Mouse (Mus musculus) kidney, embryonic 15.5 days (tissue): ENCODE results near the gene Cish. TPM values are rescaled to one million over a fixed set of nuclear protein-coding genes. Genes with fewer than 3 reads are reported as not detected.

Experiments
- ATAC-seq: fragments of 200-750 bp; cut with Nextera tagmentation; replicated peaks from 2 replicates; pipeline ENCODE4 v1.8.0; 2017; ENCODE audit warnings: moderate TSS enrichment; ENCODE audit not compliant: low FRiP score
- H3K27ac ChIP-seq: fragments of 300-500 bp; sonication (generic); 2 replicates; pipeline ENCODE4 v1.5.1; 2015; ENCODE audit warnings: mild to moderate bottlenecking, inconsistent platforms
- H3K27me3 ChIP-seq: fragments of 300-500 bp; sonication (generic); 2 replicates; pipeline ENCODE4 v1.6.1; 2015; ENCODE audit warnings: inconsistent platforms
- H3K36me3 ChIP-seq: fragments of 300-500 bp; sonication (generic); 2 replicates; pipeline ENCODE4 v1.6.1; 2015; ENCODE audit warnings: inconsistent platforms
- H3K4me1 ChIP-seq: fragments of 300-500 bp; sonication (generic); 2 replicates; pipeline ENCODE4 v1.6.1; 2015; ENCODE audit warnings: inconsistent platforms
- H3K4me2 ChIP-seq: fragments of 300-500 bp; sonication (generic); 2 replicates; pipeline ENCODE4 v1.6.1; 2015; ENCODE audit warnings: moderate library complexity, mild to moderate bottlenecking, inconsistent platforms
- H3K4me3 ChIP-seq: fragments of 300-500 bp; sonication (generic); replicated peaks from 2 replicates; pipeline ENCODE4 v1.5.1; 2015; ENCODE audit warnings: mild to moderate bottlenecking, inconsistent platforms
- H3K9ac ChIP-seq: fragments of 300-500 bp; sonication (generic); 2 replicates; pipeline ENCODE4 v1.6.1; 2015; ENCODE audit warnings: mild to moderate bottlenecking, inconsistent platforms
- H3K9me3 ChIP-seq: fragments of 300-500 bp; sonication (generic); replicated peaks from 2 replicates; pipeline ENCODE4 v1.6.1; 2016; ENCODE audit warnings: inconsistent platforms
- WGBS: fragments of 180-500 bp; shearing (Covaris S2); methylation state at CpG from one replicate; pipeline ENCODE4 v1.1.7; 2015; ENCODE audit warnings: mixed read lengths; 5-methylcytosine and 5-hydroxymethylcytosine counted together
- polyA plus RNA-seq: library from polyadenylated mRNA; unstranded; fragments of >200 nt; fragmentation: Nextera tagmentation; extraction: Ambion mirVana; gene quantifications from 2 replicates; pipeline ENCODE4 v1.2.1, GENCODE M21; 2015

Gene Cish
- polyA plus RNA-seq, 1 experiment from 2014 or later = 14.1 TPM

DNA sequence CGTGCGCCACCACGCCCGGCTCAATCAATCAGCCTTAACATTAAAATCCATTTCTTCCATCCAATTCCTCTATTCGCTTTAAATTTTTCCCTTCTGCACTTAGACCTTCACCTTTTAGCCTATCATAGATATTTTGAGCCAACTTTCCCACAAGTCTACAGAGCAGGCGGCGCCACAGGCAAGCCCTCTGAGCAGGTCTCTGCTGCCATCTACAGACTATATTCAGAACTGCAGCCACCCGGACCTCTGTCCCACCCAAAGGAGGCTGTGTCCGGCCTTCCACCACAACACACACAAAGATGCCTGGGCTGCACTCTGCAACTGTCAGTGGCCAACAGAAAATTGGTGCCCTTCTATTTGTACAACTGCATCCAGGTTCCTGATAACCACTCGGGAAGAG lies 4.9 kb upstream of the Cish start:
- no peak overlapping the region for H3K9ac ChIP-seq
- no peak overlapping the region for H3K4me3 ChIP-seq
- H3K9me3 ChIP-seq = no peaks in the 10 kb centered on the region
- no peak overlapping the region for H3K4me2 ChIP-seq
- no peak overlapping the region for H3K27ac ChIP-seq
- H3K36me3 ChIP-seq = no peaks in the 10 kb centered on the region
- 27% methylated on average over 10 of the region's 10 CpGs for WGBS
- H3K27me3 ChIP-seq = peaks cover 16% of the 10 kb centered on the region
- ATAC-seq = 0 out of 2 replicates have a peak, but pooled peaks have one; percentile 9
- H3K4me1 ChIP-seq = peaks cover 20% of the 10 kb centered on the region

DNA sequence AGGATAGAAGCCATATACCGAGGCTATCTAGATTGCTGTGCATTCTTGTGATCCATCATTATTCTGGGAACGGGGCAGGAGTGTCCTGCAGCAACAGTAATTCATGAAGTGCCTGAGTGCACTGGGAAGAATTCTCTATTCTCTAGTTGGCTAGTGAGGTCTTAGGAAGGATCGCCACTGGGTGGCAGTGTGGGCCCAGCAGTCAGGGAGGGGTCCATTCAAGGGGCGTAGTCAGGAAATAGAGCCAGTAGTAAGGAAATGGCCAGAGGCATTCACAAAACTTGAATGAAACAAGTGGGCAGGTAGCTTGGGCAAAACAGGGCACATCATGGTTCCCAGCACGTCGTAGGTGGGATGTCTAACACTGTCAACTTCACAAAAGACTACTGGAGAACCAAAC lies 1.6 kb upstream of the Cish start:
- no peak overlapping the region for H3K4me2 ChIP-seq
- no peak overlapping the region for H3K4me3 ChIP-seq
- H3K27me3 ChIP-seq = peaks cover 16% of the 10 kb centered on the region
- ATAC-seq = no peak
- H3K9ac ChIP-seq = no peak overlapping the region
- 1% methylated on average over 6 of the region's 6 CpGs for WGBS
- H3K27ac ChIP-seq = no peak overlapping the region
- H3K9me3 ChIP-seq = no peaks in the 10 kb centered on the region
- H3K36me3 ChIP-seq = no peaks in the 10 kb centered on the region
- H3K4me1 ChIP-seq = peaks cover 41% of the 10 kb centered on the region

DNA sequence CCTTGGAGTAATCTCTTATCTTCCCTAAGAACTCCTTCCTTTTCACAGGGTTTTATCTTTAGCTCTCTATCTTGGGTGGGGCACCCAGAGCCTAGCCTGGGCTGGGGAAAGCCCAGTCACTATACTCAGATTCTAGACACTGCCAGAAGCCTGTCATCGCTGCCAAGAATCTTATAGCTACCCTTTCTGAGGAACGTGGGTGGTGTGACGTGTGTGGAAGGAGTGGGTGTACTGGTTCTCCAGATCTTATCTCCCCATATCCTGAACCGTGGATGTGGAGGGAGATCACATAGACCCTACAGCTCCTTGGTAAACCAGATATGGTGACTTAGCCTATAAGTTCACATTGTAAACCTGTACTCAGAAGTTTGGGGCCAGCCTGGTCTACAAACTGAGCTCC lies 210 bp upstream of the Cish start:
- no peaks in the 10 kb centered on the region for H3K9me3 ChIP-seq
- peak overlapping the region; percentile 88; the same call in 1 of the 2 replicates for H3K4me2 ChIP-seq
- H3K9ac ChIP-seq = no peak overlapping the region
- H3K27me3 ChIP-seq = peaks cover 16% of the 10 kb centered on the region
- H3K27ac ChIP-seq = peak overlapping the region; percentile 92; the same call in 1 of the 2 replicates
- ATAC-seq = no peak
- peaks cover 30% of the 10 kb centered on the region for H3K4me1 ChIP-seq
- no peak overlapping the region for H3K4me3 ChIP-seq
- WGBS = 58% methylated on average over 4 of the region's 4 CpGs
- H3K36me3 ChIP-seq = peaks cover 6% of the 10 kb centered on the region

DNA sequence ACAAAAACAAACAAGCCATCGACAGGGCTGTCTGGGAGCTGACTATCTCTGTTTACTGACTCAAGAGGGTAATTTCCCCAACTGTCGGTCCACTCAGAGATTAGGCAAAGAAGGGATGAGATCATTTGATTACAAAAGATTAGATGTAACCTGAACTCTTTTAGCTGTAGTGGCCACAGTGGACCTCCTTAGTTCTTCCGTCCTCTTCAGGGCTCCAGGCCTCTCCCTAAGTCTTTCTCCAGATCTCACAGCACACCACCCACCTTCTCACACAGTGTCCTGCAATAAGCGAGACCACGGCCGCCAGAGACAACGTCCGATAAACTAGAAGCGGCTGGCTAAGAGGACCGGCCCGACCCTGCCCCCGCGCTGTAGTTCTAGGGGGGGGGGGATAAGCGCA lies 215 bp downstream of the Cish start:
- peaks cover 16% of the 10 kb centered on the region for H3K27me3 ChIP-seq
- H3K36me3 ChIP-seq = peaks cover 11% of the 10 kb centered on the region
- H3K4me1 ChIP-seq = peaks cover 30% of the 10 kb centered on the region
- peak overlapping the region; percentile 92 for H3K27ac ChIP-seq
- WGBS = 5% methylated on average over 14 of the region's 14 CpGs
- H3K9me3 ChIP-seq = no peaks in the 10 kb centered on the region
- peak overlapping the region; percentile 75 for H3K4me3 ChIP-seq
- H3K4me2 ChIP-seq = peak overlapping the region; percentile 88
- peak overlapping the region; percentile 37; the same call in 1 of the 2 replicates for H3K9ac ChIP-seq
- ATAC-seq = peak; percentile 38

DNA sequence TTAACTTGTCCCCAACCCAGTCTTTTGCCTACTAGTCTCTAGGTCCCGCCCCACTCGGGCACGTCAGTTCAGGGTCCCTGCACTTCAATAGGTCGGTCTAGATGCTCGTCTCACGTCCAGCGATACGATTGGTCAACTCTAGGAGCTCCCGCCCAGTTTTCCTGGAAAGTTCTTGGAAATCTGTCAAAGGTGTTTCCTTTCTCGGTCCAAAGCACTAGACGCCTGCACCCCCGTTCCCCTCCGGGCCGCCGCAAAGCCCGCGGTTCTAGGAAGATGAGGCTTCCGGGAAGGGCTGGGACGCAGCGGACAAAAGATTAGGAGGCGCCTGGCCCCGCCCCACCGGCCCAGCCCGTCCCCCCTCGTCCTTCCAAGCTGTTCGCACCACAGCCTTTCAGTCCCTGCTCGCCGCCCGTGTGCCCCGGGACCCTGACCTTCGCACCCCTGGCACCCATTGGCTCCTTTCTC lies 707 bp downstream of the Cish start:
- peaks cover 16% of the 10 kb centered on the region for H3K36me3 ChIP-seq
- peak overlapping the region; percentile 72 for H3K9ac ChIP-seq
- H3K27ac ChIP-seq = peak overlapping the region; percentile 92
- peak overlapping the region; percentile 75 for H3K4me3 ChIP-seq
- peaks cover 30% of the 10 kb centered on the region for H3K4me1 ChIP-seq
- peak overlapping the region; percentile 88 for H3K4me2 ChIP-seq
- no peaks in the 10 kb centered on the region for H3K9me3 ChIP-seq
- WGBS = under 1% methylated on average over 31 of the region's 31 CpGs
- peaks cover 16% of the 10 kb centered on the region for H3K27me3 ChIP-seq
- peak; percentile 97 for ATAC-seq

GRCm38 (mm10) chr9:107297059-107297458 lies 1.2 kb downstream of the Cish start:
- Histone ChIP-seq H3K36me3 (peaks cover 21% of the 10 kb centered on the region), H3K27me3 (peaks cover 16% of the 10 kb centered on the region), H3K4me1 (peaks cover 30% of the 10 kb centered on the region), H3K9ac (peak overlapping the region; percentile 72), H3K4me3 (peak overlapping the region; percentile 75), H3K4me2 (peak overlapping the region; percentile 88), H3K9me3 (no peaks in the 10 kb centered on the region), H3K27ac (peak overlapping the region; percentile 92)
- peak; percentile 4; the same call in 1 of the 2 replicates for ATAC-seq
- 6% methylated on average over 16 of the region's 16 CpGs for WGBS

DNA sequence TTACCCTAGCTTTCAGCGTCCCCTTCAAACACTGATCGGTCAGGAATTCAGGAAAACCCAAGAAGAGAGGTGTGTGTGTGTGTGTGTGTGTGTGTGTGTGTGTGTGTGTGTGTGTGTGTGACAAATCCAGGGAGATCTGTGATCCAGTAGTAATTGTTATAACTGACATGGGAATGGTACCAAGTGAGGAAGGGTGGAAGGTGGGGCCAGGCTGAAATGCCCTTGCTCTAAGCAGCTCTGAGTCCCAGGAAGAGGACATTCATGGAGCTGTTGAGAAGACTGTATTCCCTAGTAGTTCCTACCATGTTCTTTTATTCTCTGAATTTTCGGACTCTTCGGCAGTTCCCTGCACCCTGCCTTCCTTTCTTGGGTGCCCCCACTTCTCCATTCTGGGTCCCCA lies 1.8 kb downstream of the Cish start:
- Histone ChIP-seq H3K27me3 (peaks cover 11% of the 10 kb centered on the region), H3K4me1 (peaks cover 30% of the 10 kb centered on the region), H3K36me3 (peaks cover 23% of the 10 kb centered on the region), H3K9ac (peak overlapping the region; percentile 72), H3K4me2 (peak overlapping the region; percentile 88), H3K4me3 (peak overlapping the region; percentile 75), H3K9me3 (no peaks in the 10 kb centered on the region), H3K27ac (peak overlapping the region; percentile 20; the same call in 1 of the 2 replicates)
- ATAC-seq = no peak
- 83% methylated on average over 4 of the region's 4 CpGs for WGBS

DNA sequence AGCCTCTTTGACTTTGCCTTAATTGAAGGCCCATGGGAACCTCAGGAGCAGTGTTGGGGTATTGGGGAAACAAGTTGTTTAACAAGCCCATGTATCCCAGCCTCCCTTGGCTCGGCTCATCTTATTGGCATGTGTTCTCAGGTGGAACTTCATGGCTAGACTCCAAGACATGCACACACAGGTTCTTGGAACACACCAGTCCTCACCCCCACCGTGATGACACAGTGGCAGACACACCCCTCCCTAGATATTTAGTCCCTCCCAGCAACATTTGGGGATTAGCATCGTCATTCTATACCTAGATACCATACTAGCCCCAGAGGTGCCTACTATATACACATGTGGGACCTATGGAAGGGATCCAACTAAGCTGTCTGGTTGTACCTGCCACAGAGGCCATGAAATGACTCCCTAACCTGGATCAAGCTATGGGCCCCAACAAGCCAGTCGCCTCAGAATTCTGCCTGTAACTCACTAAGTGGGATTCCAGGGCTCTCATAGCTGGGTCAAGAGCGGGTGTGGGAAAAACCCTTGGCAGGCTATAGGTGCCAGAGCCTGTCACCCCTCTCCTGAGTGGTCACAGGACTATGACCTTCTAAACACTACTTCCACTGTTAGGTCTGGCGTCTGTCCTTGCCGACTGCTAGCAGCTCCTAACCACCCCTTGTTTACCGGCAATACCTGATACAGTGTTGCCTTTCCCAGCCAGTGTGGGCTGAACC lies 2.4 kb downstream of the Cish start:
- ATAC-seq = no peak
- peaks cover 30% of the 10 kb centered on the region for H3K4me1 ChIP-seq
- peak overlapping the region; percentile 75 for H3K4me3 ChIP-seq
- no peak overlapping the region for H3K9ac ChIP-seq
- peak overlapping the region; percentile 88 for H3K4me2 ChIP-seq
- no peaks in the 10 kb centered on the region for H3K9me3 ChIP-seq
- H3K36me3 ChIP-seq = peaks cover 23% of the 10 kb centered on the region
- H3K27ac ChIP-seq = peak overlapping the region; percentile 20; the same call in 1 of the 2 replicates
- WGBS = 81% methylated on average over 8 of the region's 8 CpGs
- H3K27me3 ChIP-seq = peaks cover 6% of the 10 kb centered on the region

DNA sequence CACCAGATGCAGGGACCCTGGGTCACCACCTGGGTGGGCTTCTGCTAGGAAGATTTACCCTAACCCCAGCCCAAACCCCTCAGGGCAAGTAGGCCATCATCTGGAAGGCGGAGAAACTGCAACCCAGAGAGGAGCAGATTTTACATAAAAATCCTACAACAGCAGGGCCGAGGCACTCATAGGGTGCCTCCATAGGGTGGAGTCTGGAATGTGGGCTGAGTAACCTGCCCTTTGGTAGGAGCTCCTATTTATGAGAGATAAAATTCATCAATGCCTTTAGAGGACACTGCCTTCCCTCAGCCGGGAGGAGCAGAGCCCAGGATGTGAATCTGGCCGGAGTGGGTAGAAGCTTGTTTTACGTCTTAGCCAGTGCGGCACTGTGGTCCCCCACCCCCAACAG lies 3.0 kb downstream of the Cish start:
- no peak overlapping the region for H3K27ac ChIP-seq
- no peak overlapping the region for H3K9ac ChIP-seq
- no peak for ATAC-seq

DNA sequence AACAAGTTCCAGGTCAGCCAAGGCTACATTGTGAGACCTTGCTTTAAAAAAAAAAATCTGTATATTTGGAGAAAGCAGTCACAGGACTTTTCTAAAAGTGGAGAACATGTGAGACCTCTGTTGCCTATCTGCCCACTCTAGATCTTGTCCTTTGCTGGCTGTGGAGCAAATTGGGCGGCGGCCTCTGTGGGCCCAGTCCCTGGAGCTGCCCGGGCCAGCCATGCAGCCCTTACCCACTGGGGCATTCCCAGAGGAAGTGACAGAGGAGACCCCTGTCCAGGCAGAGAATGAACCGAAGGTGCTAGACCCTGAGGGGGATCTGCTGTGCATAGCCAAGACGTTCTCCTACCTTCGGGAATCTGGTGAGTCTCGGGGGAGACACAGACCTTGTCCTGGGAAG lies 4.0 kb downstream of the Cish start:
- no peak for ATAC-seq
- Histone ChIP-seq H3K36me3 (peaks cover 23% of the 10 kb centered on the region), H3K27ac (no peak overlapping the region), H3K9ac (no peak overlapping the region), H3K4me3 (no peak overlapping the region), H3K9me3 (no peaks in the 10 kb centered on the region), H3K27me3 (no peaks in the 10 kb centered on the region), H3K4me1 (peaks cover 30% of the 10 kb centered on the region), H3K4me2 (no peak overlapping the region)
- 86% methylated on average over 7 of the region's 7 CpGs for WGBS

More for the DNA sequence above, 3.0 kb downstream of the Cish start:
- Histone ChIP-seq H3K4me3 (peak overlapping the region; percentile 75), H3K27me3 (no peaks in the 10 kb centered on the region; the same call in 1 of the 2 replicates), H3K9me3 (no peaks in the 10 kb centered on the region), H3K4me1 (peaks cover 30% of the 10 kb centered on the region), H3K4me2 (peak overlapping the region; percentile 88), H3K36me3 (peaks cover 23% of the 10 kb centered on the region)
- WGBS = 86% methylated on average over 6 of the region's 6 CpGs

- Histone ChIP-seq H3K27me3 (no peaks in the 10 kb centered on the region), H3K4me2 (no peak overlapping the region), H3K9me3 (no peaks in the 10 kb centered on the region), H3K4me3 (no peak overlapping the region), H3K4me1 (peaks cover 30% of the 10 kb centered on the region), H3K9ac (no peak overlapping the region), H3K27ac (no peak overlapping the region), H3K36me3 (peaks cover 23% of the 10 kb centered on the region)
- WGBS = 92% methylated on average over 30 of the region's 30 CpGs
- no peak for ATAC-seq
These were observed 4.6 kb downstream of the Cish start for GRCm38 (mm10) chr9:107300224-107300973.
